Mouse (Mus musculus) heart, embryonic 10.5 days (tissue): Measurements from ENCODE around the gene Ccdc70. TPM values are rescaled to one million over a fixed set of nuclear protein-coding genes. Genes with fewer than 3 reads are reported as not detected.
"Not testable (repeated sequence)": the region's sequence is repeated elsewhere in the genome, so short reads cannot be mapped to it uniquely, and the experiment has no call there.

ENCODE experiments used
- DNase-seq: peaks from one replicate; pipeline ENCODE4 v3.0.0-alpha.2; 2017; ENCODE audit warnings: low spot score
- H3K27ac ChIP-seq: fragments of 300-500 bp; sonication (generic); 2 replicates; pipeline ENCODE4 v1.5.1; 2016; ENCODE audit warnings: mild to moderate bottlenecking
- H3K27me3 ChIP-seq: fragments of 300-500 bp; sonication (generic); 2 replicates; pipeline ENCODE4 v1.6.1; 2016; ENCODE audit warnings: mild to moderate bottlenecking; ENCODE audit not compliant: poor library complexity, insufficient read depth, severe bottlenecking
- H3K36me3 ChIP-seq: fragments of 300-500 bp; sonication (generic); 2 replicates; pipeline ENCODE4 v1.6.1; 2016; ENCODE audit warnings: mild to moderate bottlenecking, moderate library complexity
- H3K4me1 ChIP-seq: fragments of 300-500 bp; sonication (generic); 2 replicates; pipeline ENCODE4 v1.6.1; 2016; ENCODE audit warnings: mild to moderate bottlenecking
- H3K4me3 ChIP-seq: fragments of 300-500 bp; sonication (generic); 2 replicates; pipeline ENCODE4 v1.5.1; 2016; ENCODE audit warnings: mild to moderate bottlenecking, moderate library complexity
- H3K9me3 ChIP-seq: fragments of 300-500 bp; sonication (generic); 2 replicates; pipeline ENCODE4 v1.6.1; 2016; ENCODE audit warnings: mild to moderate bottlenecking, moderate library complexity
- WGBS: fragments of 180-500 bp; shearing (Covaris S2); methylation state at CpG from one replicate; pipeline ENCODE4 v1.1.7; 2016; 5-methylcytosine and 5-hydroxymethylcytosine counted together
- polyA plus RNA-seq: library from polyadenylated mRNA; unstranded; fragments of >200 nt; fragmentation: Nextera tagmentation; extraction: Ambion mirVana; gene quantifications from 2 replicates; pipeline ENCODE4 v1.2.1, GENCODE M21; 2016

The Ccdc70 gene
- not detected in 2 replicates for polyA plus RNA-seq

DNA sequence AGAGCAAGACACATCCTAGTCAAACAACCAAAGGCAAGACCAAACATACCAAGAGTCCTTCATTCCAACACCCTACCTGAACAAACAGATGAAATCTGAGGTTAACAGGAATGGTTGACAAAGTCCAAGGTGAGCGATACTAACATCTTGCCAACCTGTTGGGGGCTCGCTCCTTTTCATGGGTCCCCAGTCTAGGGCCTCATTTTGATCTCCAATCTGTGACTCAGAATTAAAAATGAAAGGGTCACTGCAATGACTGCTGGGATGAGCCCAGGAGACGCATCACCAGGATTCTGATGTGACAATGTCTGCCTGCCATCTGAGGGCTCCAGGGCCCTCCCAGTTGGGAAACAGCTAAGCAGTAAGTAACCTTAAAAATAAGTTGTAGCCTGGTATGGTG lies at the start of gene Ccdc70:
Ccdc70 (plus strand) TSS at position 301 of the 400 bp plus-strand sequence.
- 87% methylated on average over 3 of the region's 3 CpGs for WGBS

DNA sequence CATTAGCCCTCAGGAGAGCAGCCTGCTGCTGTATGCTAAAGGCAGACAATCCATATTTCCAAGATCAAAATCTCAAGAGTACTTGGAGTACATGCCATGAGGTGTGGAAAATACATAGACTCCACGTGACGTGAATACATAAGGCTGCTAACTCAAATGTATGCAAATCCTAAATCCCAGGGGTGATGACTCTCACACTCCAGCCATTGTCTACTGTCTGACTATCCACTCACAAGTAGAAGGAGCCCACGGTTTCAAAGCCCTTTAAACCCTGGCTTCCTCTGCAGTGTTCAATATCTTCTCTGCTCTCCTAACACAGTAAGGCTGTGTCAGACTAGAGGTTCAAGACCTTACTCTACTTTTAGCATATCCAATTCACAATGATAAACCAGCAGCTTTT lies 38.8 kb upstream of the Ccdc70 start:
- H3K4me3 ChIP-seq, DNase-seq, H3K4me1 ChIP-seq, H3K36me3 ChIP-seq, H3K9me3 ChIP-seq, H3K27me3 ChIP-seq, H3K27ac ChIP-seq: not testable (repeated sequence)
- WGBS, result 80% methylated on average over 3 of the region's 3 CpGs

More for the DNA sequence above, at the start of gene Ccdc70:
- H3K36me3 ChIP-seq, result no peaks in the 10 kb centered on the region
- no peaks in the 10 kb centered on the region for H3K4me1 ChIP-seq
- no peaks in the 10 kb centered on the region for H3K9me3 ChIP-seq
- H3K4me3 ChIP-seq, result no peak within 1 kb of the TSS
- DNase-seq, result no peak
- H3K27me3 ChIP-seq, result no peaks in the 10 kb centered on the region
- no peak within 1 kb of the TSS for H3K27ac ChIP-seq

DNA sequence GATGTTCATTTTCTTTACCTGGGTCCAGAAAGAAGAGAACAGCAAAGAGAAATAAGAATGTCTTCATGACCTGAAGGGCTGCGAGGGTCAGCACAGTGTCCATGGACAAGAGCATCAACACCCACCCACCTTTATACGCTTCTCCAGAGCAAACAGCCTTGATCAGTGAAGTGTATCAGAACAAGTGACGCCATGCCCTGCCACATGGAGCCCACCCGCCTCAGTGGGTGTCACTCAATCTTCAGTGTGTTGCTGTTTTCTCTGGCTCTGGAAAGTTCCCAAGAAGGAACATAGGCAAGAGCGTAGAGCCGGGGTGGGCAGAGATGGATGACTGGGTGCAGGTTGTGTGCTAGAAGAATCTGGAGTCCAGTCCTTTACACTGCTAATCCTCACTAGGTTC lies 37.0 kb upstream of the Ccdc70 start, which contains the start of gene Defb15:
Defb15 (minus strand) TSS at position 101 of the 400 bp plus-strand sequence.
- no peak for DNase-seq

DNA sequence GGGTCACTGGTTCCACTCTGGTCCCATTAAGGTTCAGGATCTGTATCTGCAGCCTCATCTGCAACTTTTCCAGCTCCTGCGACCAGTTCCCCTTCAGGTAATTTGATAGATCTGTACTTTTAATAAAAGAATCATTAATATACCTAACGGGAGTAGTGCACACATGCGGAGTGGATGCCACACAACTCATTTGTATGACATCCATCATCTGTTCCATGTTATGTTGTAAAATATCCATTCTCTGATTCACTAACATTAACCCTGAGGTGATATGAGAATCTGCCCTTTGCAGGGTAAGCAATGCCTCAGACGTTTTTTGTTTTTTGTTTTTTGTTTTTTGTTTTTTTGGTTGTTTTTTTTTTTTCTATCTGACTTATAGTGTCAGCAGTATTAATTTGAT lies 31.5 kb upstream of the Ccdc70 start, which contains the start of gene Defb35:
Defb35 (plus strand) TSS at position 301 of the 400 bp plus-strand sequence.
- H3K36me3 ChIP-seq, DNase-seq, H3K4me3 ChIP-seq, H3K27ac ChIP-seq, H3K9me3 ChIP-seq, H3K4me1 ChIP-seq, H3K27me3 ChIP-seq: not testable (repeated sequence)
- WGBS, result 77% methylated on average over 4 of the region's 4 CpGs

More for the DNA sequence above, 37.0 kb upstream of the Ccdc70 start, which contains the start of gene Defb15:
- Histone ChIP-seq H3K27ac (no peak within 1 kb of the TSS), H3K4me1 (peaks cover 4% of the 10 kb centered on the region; the same call in 1 of the 2 replicates), H3K36me3 (no peaks in the 10 kb centered on the region), H3K4me3 (no peak within 1 kb of the TSS), H3K9me3 (no peaks in the 10 kb centered on the region), H3K27me3 (no peaks in the 10 kb centered on the region)
- WGBS, result 88% methylated on average over 6 of the region's 6 CpGs

DNA sequence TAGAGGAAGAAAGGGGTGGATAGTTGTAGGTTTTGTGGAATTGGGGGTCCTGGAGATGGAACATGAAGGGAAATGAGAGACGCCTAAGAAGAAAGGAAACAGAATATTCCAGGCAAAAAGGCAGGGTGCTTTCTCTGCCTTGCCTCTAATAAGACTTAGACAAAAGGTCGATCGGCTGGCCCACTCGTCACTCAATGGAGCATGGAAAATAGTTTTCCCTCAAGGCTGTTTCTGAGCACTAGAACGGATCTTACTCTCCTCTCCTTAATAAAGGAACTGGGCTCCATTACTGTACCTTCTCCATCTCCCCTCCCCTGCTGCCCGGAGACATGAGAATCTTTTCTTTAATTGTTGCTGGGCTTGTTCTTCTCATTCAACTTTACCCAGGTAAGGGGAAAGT lies 23.1 kb upstream of the Ccdc70 start, which contains the start of gene Defb13:
Defb13 (plus strand) TSS at position 301 of the 400 bp plus-strand sequence.
- Histone ChIP-seq H3K27ac (no peak within 1 kb of the TSS), H3K4me3 (no peak within 1 kb of the TSS), H3K27me3 (no peaks in the 10 kb centered on the region), H3K9me3 (no peaks in the 10 kb centered on the region), H3K36me3 (no peaks in the 10 kb centered on the region), H3K4me1 (no peaks in the 10 kb centered on the region)
- WGBS, result 84% methylated on average over 6 of the region's 6 CpGs
- DNase-seq, result no peak

DNA sequence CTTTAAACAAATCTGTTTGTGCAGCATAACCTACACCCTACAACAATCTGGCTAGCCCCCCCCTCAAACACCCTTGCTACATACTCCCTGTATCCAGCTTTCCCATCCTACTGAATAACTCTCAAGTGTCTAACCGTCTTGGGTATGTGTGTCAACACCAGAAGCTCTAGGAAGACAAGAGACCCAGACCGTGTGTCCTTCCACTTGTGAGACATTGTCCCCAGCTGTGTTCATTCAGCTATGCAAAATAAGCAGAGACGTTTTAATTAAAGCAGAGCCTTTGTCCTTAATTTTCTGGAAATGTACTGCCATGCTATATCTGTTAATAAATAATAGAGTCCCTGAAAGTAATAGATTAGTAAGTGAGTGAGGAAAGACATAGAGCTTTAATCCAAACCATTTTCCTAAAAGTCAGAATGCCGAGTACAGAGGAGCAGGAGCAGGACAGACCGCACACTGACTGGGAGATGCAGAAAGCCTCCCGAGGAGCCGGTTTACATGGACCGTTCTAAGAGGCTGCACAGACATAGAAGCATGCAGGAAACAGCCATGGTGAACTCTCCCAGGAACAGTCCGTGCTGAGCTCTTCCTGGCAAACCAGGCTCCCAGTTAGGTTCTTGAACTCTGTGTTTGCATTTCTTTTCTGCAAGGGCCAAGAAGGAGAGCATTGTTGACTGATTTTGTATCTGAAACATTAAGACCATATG lies 22.1 kb upstream of the Ccdc70 start:
- Histone ChIP-seq H3K4me1 (no peaks in the 10 kb centered on the region), H3K27me3 (no peaks in the 10 kb centered on the region), H3K27ac (no peak overlapping the region), H3K36me3 (no peaks in the 10 kb centered on the region), H3K4me3 (no peak overlapping the region), H3K9me3 (no peaks in the 10 kb centered on the region)
- DNase-seq, result no peak
- 71% methylated on average over 9 of the region's 9 CpGs for WGBS

DNA sequence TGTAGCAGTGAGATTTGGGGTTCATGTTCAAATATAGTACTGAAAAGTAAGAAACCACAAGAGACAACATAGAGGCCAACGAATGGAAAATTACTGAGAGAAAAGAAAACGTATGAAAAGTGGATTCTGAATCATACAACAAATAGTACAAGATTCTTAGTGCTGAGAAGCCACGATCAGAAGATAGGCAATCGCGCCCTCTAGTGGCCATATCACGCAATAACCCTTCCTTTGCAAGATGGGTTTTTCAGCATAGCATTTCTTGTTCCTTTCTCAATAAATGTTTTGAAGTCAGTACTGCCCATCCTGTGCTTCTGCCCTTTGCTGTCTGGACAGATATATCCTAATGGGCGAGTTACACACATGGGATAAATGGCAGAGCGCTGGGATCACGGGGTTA lies 14.3 kb upstream of the Ccdc70 start:
- 8% methylated on average over 9 of the region's 9 CpGs for WGBS

DNA sequence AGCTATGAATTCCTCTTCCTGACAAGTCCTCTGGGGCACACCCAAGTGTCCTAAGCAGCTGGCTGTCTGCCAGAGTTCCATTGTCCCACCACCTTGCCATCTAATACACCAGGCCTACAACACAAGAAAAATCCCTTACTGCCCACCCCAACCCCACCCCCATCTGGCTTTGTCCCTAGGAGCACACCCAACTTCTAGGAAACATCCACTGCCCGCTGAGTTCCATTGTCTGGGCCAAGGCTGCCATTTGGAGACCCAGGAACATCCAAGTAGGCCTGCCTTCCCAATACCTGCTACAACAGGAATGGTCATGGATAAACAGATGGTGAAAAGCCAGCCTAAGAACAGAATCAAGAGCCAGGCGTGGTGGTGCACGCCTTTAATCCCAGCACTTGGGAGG lies 13.2 kb upstream of the Ccdc70 start:
- Histone ChIP-seq H3K27me3 (no peaks in the 10 kb centered on the region), H3K4me3 (no peak overlapping the region), H3K36me3 (no peaks in the 10 kb centered on the region), H3K9me3 (no peaks in the 10 kb centered on the region), H3K4me1 (no peaks in the 10 kb centered on the region), H3K27ac (no peak overlapping the region)
- 85% methylated on average over 3 of the region's 3 CpGs for WGBS
- no peak for DNase-seq

More for the DNA sequence above, 14.3 kb upstream of the Ccdc70 start:
- no peak overlapping the region for H3K4me3 ChIP-seq
- H3K27ac ChIP-seq, result no peak overlapping the region
- H3K27me3 ChIP-seq, result no peaks in the 10 kb centered on the region
- H3K4me1 ChIP-seq, result no peaks in the 10 kb centered on the region
- H3K9me3 ChIP-seq, result no peaks in the 10 kb centered on the region
- H3K36me3 ChIP-seq, result no peaks in the 10 kb centered on the region
- DNase-seq, result no peak

DNA sequence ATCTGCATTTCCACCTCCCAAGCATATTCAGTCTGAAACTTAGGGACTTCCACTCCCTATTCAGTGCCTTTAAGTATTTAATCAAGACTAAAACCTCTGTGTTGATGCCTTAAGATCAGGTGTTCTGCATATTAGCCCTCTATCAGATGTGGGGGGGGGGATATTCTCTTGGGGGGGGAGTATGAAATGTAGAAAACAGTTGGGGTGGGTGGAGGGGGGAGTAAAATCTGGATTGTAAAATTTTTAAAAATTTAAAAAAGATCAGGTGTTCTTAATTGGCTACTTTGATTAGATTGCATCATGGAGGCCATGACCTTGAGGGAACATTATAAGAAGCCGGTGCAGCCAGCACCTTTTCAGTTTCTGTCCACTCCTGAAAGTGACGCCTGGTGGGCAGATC lies 11.2 kb upstream of the Ccdc70 start, which contains the start of gene Fam90a1a:
Fam90a1a (plus strand) TSS at position 301 of the 400 bp plus-strand sequence.
- DNase-seq, result no peak
- Histone ChIP-seq H3K4me1 (no peaks in the 10 kb centered on the region), H3K4me3 (no peak within 1 kb of the TSS), H3K9me3 (no peaks in the 10 kb centered on the region), H3K27me3 (no peaks in the 10 kb centered on the region), H3K36me3 (no peaks in the 10 kb centered on the region), H3K27ac (no peak within 1 kb of the TSS)
- WGBS, result 84% methylated on average over 2 of the region's 2 CpGs

DNA sequence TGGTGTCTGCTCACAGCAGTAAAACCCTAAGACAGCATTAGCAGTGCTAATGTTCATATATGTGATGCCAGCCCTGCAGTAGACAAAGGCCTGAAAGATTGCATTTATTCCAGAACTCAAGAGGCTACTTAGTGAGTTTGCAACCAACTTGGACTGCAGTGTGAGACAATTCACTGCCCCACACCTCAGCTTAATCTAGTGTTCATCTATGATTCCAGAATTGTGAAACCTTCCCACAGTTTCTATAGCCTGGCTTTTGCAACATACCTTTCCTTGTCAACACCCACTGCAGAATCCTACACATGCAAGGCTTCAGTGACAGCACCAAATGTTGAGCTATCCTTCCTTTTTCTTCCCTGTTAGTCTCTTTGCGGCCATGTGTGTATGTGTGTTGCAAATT lies 2.9 kb upstream of the Ccdc70 start:
- Histone ChIP-seq H3K27me3 (no peaks in the 10 kb centered on the region), H3K4me1 (no peaks in the 10 kb centered on the region), H3K27ac (no peak overlapping the region), H3K36me3 (no peaks in the 10 kb centered on the region), H3K9me3 (no peaks in the 10 kb centered on the region), H3K4me3 (no peak overlapping the region)
- WGBS, result 91% methylated on average over 1 of the region's 1 CpGs
- DNase-seq, result no peak

DNA sequence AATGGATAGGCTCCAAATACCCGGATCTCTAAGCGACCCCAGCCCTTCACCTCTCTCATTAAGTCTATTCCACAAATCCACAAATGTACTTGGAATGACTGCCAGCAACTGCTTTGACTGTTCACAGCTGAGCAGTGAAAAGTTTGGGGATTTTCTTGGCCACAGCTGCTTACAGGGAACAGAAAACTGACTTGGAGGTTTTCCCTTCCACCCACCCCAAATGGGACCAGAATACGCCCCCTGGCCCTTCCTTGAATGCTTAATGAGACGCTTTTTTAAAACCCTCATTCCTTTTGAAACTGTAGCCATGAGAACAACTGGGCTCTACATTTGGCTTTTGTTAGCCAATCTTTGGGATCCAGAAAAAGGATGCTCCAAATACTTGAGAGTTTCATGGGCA lies 8.6 kb downstream of the Ccdc70 start:
- WGBS, result 64% methylated on average over 4 of the region's 4 CpGs
- no peaks in the 10 kb centered on the region for H3K36me3 ChIP-seq
- DNase-seq, result no peak
- no peak overlapping the region for H3K4me3 ChIP-seq
- no peaks in the 10 kb centered on the region for H3K9me3 ChIP-seq
- no peak overlapping the region for H3K27ac ChIP-seq
- no peaks in the 10 kb centered on the region for H3K4me1 ChIP-seq
- no peaks in the 10 kb centered on the region for H3K27me3 ChIP-seq

DNA sequence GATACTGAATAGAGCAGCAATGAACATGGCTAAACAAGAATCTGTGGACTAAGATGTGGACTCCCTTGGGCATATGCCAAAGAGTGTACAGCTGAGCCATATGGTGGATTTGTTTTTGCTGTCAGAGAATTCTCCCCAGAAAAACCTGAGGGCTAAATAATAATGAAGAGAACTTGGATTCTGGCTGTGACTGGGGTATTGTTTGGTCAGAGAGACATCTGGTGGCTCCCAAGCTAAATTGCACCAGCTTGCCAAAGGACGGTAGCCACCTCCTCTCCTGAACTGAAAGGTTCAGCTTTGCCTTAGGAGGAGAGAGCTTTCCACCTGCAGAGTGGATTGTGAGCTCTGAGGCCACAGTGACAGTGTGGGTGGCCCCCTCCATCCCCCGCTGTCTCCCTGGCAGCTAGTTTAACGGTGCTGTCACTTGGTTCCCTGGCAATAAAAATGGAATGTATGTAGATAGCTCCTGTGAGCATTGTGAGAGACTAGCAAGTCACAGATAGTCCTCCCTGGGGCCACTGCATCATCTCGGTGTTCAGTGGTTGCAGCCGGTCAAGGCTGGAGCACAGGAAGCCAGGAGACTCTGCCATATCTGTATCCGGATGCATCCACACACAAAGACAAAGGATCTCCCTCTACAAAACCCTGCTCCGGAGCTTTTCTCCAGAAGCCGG lies 12.2 kb downstream of the Ccdc70 start:
- Histone ChIP-seq H3K9me3 (no peaks in the 10 kb centered on the region), H3K4me1 (no peaks in the 10 kb centered on the region), H3K4me3 (no peak overlapping the region), H3K27me3 (no peaks in the 10 kb centered on the region), H3K27ac (no peak overlapping the region), H3K36me3 (no peaks in the 10 kb centered on the region)
- DNase-seq, result no peak
- WGBS, result 59% methylated on average over 8 of the region's 8 CpGs

DNA sequence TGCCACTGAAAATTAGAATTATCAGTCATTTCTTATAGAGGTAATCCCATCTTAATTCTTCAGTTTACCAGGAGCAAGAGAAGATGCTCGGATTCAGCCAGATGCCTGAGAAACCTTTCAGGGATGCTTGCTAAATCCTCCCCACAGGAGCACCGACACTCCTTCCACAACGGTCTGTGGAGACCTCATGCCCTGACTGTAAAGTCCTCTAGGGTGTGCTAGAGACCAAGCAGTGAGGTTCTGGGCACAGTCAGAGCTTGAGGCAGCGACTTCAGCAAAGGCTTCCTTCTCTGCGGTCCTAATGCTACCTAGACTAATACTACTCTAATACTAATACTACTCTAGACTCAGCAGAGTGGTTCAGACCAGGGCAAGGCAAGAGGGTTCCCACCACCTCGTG lies 22.6 kb downstream of the Ccdc70 start:
- Histone ChIP-seq H3K9me3 (no peaks in the 10 kb centered on the region), H3K36me3 (peaks cover 2% of the 10 kb centered on the region; the same call in 1 of the 2 replicates), H3K27ac (no peak overlapping the region), H3K4me1 (no peaks in the 10 kb centered on the region), H3K4me3 (no peak overlapping the region), H3K27me3 (no peaks in the 10 kb centered on the region)
- no peak for DNase-seq
- 29% methylated on average over 6 of the region's 6 CpGs for WGBS
